Mouse (Mus musculus) erythroblast, adult 5-6 weeks (primary cell): Measurements from ENCODE around the gene Fam124a. TPM values are rescaled to one million over a fixed set of nuclear protein-coding genes. Genes with fewer than 3 reads are reported as not detected.
"Not testable (repeated sequence)": the region's sequence is repeated elsewhere in the genome, so short reads cannot be mapped to it uniquely, and the experiment has no call there.

ENCODE experiments used
- ATAC-seq: replicated peaks from 2 replicates; pipeline ENCODE4 v1.8.0; 2016; ENCODE audit warnings: moderate number of reproducible peaks, mild to moderate bottlenecking, moderate TSS enrichment, inconsistent platforms; ENCODE audit not compliant: poor library complexity, low FRiP score, severe bottlenecking
- total RNA-seq, 2 experiments: library from RNA; stranded (forward) in 1 of 2; stranded (reverse) in 1 of 2; fragments of 150-400 nt in 1 of 2; fragments of 200-764, 138-1000 nt in 1 of 2; gene quantifications; 2 replicates each; pipeline versions ENCODE4 v1.2.3 to v1.2.4; 2015 to 2017; ENCODE audit warnings: low replicate concordance in 2 of 2

Fam124a gene
- not detected in 2 replicates for total RNA-seq (2015; ENCODE audit: low replicate concordance)
- not detected in 2 replicates for total RNA-seq (2017; ENCODE audit: low replicate concordance)

- no peak for ATAC-seq
Observed at GRCm38 (mm10) chr14:62555309-62555829, at the start of gene Fam124a. Gene Fam124a (plus strand): TSS chr14:62555737.

- ATAC-seq = no peak
Observed at GRCm38 (mm10) chr14:62506261-62506660, 49.3 kb upstream of the Fam124a start.

- ATAC-seq = no peak
Observed at GRCm38 (mm10) chr14:62509350-62509749, 46.2 kb upstream of the Fam124a start.

DNA sequence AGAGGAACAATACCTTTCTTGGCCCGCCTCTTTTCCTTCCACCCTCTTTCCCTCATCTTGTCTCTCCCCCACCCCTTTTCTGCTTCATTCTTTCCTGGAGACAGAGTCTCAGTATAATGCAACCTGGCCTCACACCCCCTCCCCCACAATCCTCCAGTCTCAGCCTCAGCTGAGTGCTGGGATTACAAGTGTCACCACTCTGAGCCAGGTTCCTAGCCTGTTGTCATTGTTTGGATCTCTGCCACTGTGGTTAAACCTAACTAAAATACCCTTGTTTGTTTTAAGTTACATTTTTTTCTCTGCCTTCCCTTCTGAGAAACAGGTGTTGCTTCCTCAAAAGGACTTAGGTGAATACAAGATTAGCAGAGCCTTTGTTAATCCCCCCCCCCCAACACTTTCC is 42.7 kb upstream of the Fam124a start:
- no peak for ATAC-seq

- no peak for ATAC-seq
Observed at GRCm38 (mm10) chr14:62530951-62531350, 24.6 kb upstream of the Fam124a start.

DNA sequence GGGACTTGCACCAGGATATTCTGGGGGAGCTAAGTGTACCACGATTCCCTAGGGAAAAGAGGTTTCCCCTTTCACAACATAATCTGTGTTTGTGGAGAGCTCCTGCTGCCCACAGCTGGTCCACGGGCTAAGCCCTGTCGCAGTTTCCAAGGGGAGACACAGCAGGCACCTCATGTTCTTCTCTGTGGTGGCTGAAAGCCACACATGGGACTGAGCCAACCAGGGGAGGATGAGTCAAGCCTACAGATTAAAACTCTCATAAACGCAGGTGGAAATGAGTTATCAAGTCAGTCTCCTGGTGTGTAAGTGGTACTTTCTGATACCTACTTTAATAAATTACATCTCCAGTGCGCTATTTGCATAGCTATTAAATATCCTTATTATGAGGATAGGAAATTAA is 19.4 kb upstream of the Fam124a start:
- no peak for ATAC-seq

GRCm38 (mm10) chr14:62536988-62537387 is 18.5 kb upstream of the Fam124a start:
- ATAC-seq = no peak

- no peak for ATAC-seq
Observed at GRCm38 (mm10) chr14:62539834-62540233, 15.7 kb upstream of the Fam124a start.

GRCm38 (mm10) chr14:62541751-62542150 is 13.8 kb upstream of the Fam124a start:
- ATAC-seq = no peak

GRCm38 (mm10) chr14:62546296-62546695 is 9.2 kb upstream of the Fam124a start:
- ATAC-seq = no peak

- ATAC-seq = no peak
Observed at GRCm38 (mm10) chr14:62546746-62547145, 8.8 kb upstream of the Fam124a start.

GRCm38 (mm10) chr14:62550121-62550520 is 5.4 kb upstream of the Fam124a start:
- no peak for ATAC-seq

GRCm38 (mm10) chr14:62552771-62553170 is 2.8 kb upstream of the Fam124a start:
- no peak for ATAC-seq

DNA sequence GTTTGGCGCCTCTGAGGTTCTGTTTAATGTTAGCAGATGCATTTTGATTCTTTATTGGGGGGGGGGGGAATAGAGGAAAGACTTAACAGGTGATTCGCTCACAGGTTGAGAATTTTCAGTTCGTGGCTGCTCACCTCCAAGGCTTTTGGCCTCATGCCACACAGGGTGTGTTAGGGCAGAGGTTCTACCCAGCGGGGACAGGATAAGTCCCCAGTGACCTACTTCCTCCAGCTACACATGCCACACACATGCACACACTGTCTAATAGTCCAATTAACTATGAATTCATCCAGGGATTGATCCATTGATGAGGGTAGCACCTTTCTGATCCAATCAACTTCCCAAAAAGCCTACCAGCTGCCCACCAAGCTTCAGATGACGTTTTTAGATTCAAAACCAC is 1.8 kb upstream of the Fam124a start:
- no peak for ATAC-seq

- no peak for ATAC-seq
Observed at GRCm38 (mm10) chr14:62555840-62556810, 588 bp downstream of the Fam124a start.

- no peak for ATAC-seq
Observed at GRCm38 (mm10) chr14:62557111-62557510, 1.6 kb downstream of the Fam124a start.

DNA sequence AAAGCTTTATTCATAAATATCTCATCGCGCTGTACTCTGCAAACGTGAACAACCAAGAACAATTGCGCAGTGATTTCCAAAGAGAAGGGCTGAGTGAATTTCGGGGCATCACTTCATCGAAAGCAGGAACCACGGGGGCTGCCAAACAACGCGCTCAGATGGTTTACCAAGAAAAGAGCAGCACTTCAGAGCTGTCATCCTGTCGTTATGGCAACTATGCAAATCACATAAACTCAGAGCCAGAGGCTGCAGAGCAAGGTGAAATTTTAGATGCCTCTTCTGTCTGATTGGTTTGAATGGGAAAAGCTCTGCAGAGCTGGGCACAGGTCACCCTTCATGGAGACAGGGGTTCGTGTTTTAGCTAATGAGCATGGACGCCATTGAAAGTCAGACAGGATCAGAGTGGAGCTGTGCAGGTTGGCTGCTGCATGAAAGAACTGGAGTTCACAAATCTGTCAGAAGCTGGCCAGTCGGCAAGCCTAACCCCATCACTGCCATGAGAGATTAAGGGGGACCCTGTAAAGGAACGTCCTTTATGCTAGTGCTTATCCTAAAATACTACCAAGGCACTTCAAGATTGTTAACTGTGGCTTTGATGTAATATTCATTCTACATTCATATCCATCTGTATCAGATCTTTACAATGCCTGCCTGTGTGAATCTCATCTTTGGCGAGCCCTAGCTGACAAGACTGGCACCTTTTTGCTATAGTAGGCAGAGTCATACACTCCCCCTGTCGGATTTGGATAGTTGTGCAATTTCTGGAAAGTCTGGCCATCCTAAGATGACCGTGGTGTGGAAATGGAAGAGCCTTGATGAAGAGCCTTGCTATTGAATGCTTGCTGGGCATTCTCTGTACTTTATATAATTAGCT is 6.6 kb downstream of the Fam124a start:
- ATAC-seq = no peak

DNA sequence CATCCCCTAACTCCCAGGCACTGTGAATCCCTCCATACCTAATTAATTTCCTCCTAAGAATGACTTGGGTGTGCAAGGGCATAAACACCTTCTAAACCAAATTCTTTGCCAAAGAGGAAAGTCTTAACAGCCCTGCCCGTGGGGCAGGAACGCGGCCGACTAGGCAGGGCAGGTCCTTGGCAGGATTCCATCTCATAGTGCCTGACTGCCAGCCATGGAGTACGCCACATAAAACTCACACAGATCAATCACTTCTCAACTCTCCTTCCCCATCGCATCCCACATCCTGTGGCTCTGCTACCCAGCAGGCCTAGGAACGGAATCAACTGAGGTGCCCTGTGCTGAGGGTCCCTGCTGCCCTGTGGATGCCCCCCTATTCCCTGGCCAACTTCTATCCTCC is 8.1 kb downstream of the Fam124a start:
- ATAC-seq = no peak

GRCm38 (mm10) chr14:62566821-62567220 is 11.3 kb downstream of the Fam124a start, which contains the start of gene Gm4131:
Gene Gm4131 (minus strand): TSS chr14:62566921.
- ATAC-seq = not testable (repeated sequence)

- ATAC-seq = no peak
Observed at GRCm38 (mm10) chr14:62569463-62569862, 13.9 kb downstream of the Fam124a start.
